Mouse (Mus musculus): ENCODE measurements around the gene Mllt3. TPM values are rescaled to one million over a fixed set of nuclear protein-coding genes. Genes with fewer than 3 reads are reported as not detected.

The Mllt3 gene
- polyA plus RNA-seq, 1 experiment = 15.7 TPM

- Histone ChIP-seq H3ac (ENCODE audit: control insufficient read depth, insufficient read length) (no peak overlapping the region), H3K79me2 (ENCODE audit: control insufficient read depth, insufficient read depth) (no peaks in the 10 kb centered on the region), H3K27me3 (ENCODE audit: control insufficient read depth, insufficient read depth, insufficient read length) (no peaks in the 10 kb centered on the region), H3K4me2 (ENCODE audit: low read depth) (no peak overlapping the region), H3K36me3 (ENCODE audit: control insufficient read depth, insufficient read depth) (no peaks in the 10 kb centered on the region), H3K4me3 (no peak overlapping the region)
- TF ChIP-seq POLR2A (IDR thresholded peaks at IDR 0.05; ENCODE audit: insufficient read length, low read depth) (no peak), MYOG (IDR thresholded peaks at IDR 0.05; ENCODE audit: control insufficient read depth in 1 of 3, insufficient read depth in 1 of 3, insufficient read length in 2 of 3, low read depth in 2 of 3) (no peak), MYOD1 (IDR thresholded peaks at IDR 0.05; ENCODE audit: control insufficient read depth in 1 of 3, insufficient read length in 2 of 3, low read depth in 2 of 3) (no peak), TCF3 (IDR thresholded peaks at IDR 0.05; ENCODE audit: insufficient read length, low read depth) (no peak)
These were observed 210.0 kb downstream of the Mllt3 start for GRCm38 (mm10) chr4:87823191-87823590.

DNA sequence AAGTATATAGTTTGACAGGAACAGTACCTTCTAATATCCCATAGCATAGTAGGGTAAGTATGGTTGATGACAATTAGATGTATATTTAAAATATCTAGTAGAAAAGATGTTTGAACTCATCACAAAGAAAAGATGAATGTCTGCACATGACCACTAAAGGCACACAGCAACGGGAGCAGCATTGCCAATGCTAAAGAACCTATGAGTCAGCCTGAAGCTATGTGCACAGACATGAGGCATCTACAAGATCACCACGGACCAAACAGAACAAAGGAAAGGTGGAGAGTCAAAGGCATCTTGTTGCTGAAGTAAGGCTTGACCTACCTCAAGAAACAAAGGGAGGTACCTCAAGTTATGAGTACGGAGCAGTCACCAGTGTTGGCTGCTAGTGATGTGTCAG is 212.3 kb downstream of the Mllt3 start:
- H3K36me3 ChIP-seq (ENCODE audit: control insufficient read depth, insufficient read depth) = no peaks in the 10 kb centered on the region
- no peaks in the 10 kb centered on the region for H3K27me3 ChIP-seq (ENCODE audit: control insufficient read depth, insufficient read depth, insufficient read length)
- H3K4me3 ChIP-seq = no peak overlapping the region
- H3ac ChIP-seq (ENCODE audit: control insufficient read depth, insufficient read length) = no peak overlapping the region
- TF ChIP-seq REST (IDR thresholded peaks at IDR 0.05; ENCODE audit: insufficient read depth, insufficient read length) (no peak), E2F4 (IDR thresholded peaks at IDR 0.05; ENCODE audit: insufficient read depth) (no peak), POLR2A (IDR thresholded peaks at IDR 0.05; ENCODE audit: insufficient read length, low read depth) (no peak)
- no peaks in the 10 kb centered on the region for H3K79me2 ChIP-seq (ENCODE audit: control insufficient read depth, insufficient read depth)
- H3K4me2 ChIP-seq (ENCODE audit: low read depth) = no peak overlapping the region

- H3K4me3 ChIP-seq = no peak overlapping the region
- no peak overlapping the region for H3K4me2 ChIP-seq (ENCODE audit: low read depth)
- no peak overlapping the region for H3ac ChIP-seq (ENCODE audit: control insufficient read depth, insufficient read length)
- TF ChIP-seq POLR2A (IDR thresholded peaks at IDR 0.05; ENCODE audit: insufficient read length, low read depth) = no peak
- TF ChIP-seq MYOG (IDR thresholded peaks at IDR 0.05; ENCODE audit: control insufficient read depth in 1 of 3, insufficient read depth in 1 of 3, insufficient read length in 2 of 3, low read depth in 2 of 3) = no peak
- TF ChIP-seq TCF3 (IDR thresholded peaks at IDR 0.05; ENCODE audit: insufficient read length, low read depth) = no peak
- TF ChIP-seq MYOD1 (IDR thresholded peaks at IDR 0.05; ENCODE audit: control insufficient read depth in 1 of 3, insufficient read length in 2 of 3, low read depth in 2 of 3) = no peak
- no peak for TF ChIP-seq USF1 (IDR thresholded peaks at IDR 0.05; ENCODE audit: low read depth)
- TF ChIP-seq POLR2AphosphoS2 (IDR thresholded peaks at IDR 0.05; ENCODE audit: insufficient read length, low read depth) = no peak
- no peak for TF ChIP-seq CEBPB (IDR thresholded peaks at IDR 0.05; ENCODE audit: insufficient read depth, poor library complexity, severe bottlenecking)
- no peak for TF ChIP-seq MAX (IDR thresholded peaks at IDR 0.05; ENCODE audit: low read depth)
- no peak for TF ChIP-seq SRF (IDR thresholded peaks at IDR 0.05; ENCODE audit: control insufficient read depth, insufficient read length, low read depth)
- no peak for TF ChIP-seq E2F4 (IDR thresholded peaks at IDR 0.05; ENCODE audit: insufficient read depth)
- TF ChIP-seq REST (IDR thresholded peaks at IDR 0.05; ENCODE audit: insufficient read depth, insufficient read length) = no peak
- H3K79me2 ChIP-seq (ENCODE audit: control insufficient read depth, insufficient read depth) = no peaks in the 10 kb centered on the region
- no peaks in the 10 kb centered on the region for H3K27me3 ChIP-seq (ENCODE audit: control insufficient read depth, insufficient read depth, insufficient read length)
- no peaks in the 10 kb centered on the region for H3K36me3 ChIP-seq (ENCODE audit: control insufficient read depth, insufficient read depth)
These were observed 214.0 kb downstream of the Mllt3 start for GRCm38 (mm10) chr4:87819182-87819581.

DNA sequence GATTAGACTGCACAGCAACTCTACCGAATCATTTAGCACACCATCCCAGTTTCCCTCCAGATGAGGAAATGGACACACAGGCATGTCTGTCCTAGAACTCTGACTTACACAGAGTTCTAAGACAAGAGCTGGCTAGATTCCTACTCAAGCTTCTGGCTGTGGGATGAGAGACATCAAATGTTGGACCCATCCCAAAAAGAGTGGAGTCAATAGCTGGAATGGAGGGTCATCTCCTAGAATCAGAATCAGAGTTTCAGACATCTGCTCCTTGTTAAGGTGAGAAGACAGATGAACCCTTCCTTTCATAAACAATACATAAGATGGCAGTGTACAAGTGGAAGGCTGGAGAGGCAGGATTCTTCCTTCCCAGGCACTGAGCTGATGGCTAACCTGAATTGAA is 214.9 kb downstream of the Mllt3 start:
- no peak overlapping the region for H3ac ChIP-seq (ENCODE audit: control insufficient read depth, insufficient read length)
- H3K4me2 ChIP-seq (ENCODE audit: low read depth) = no peak overlapping the region
- no peaks in the 10 kb centered on the region for H3K36me3 ChIP-seq (ENCODE audit: control insufficient read depth, insufficient read depth)
- H3K27me3 ChIP-seq (ENCODE audit: control insufficient read depth, insufficient read depth, insufficient read length) = no peaks in the 10 kb centered on the region
- TF ChIP-seq POLR2AphosphoS2 (IDR thresholded peaks at IDR 0.05; ENCODE audit: insufficient read length, low read depth) = no peak
- TF ChIP-seq USF1 (IDR thresholded peaks at IDR 0.05; ENCODE audit: low read depth) = no peak
- TF ChIP-seq MAX (IDR thresholded peaks at IDR 0.05; ENCODE audit: low read depth) = no peak
- TF ChIP-seq CEBPB (IDR thresholded peaks at IDR 0.05; ENCODE audit: insufficient read depth, poor library complexity, severe bottlenecking) = no peak
- no peak for TF ChIP-seq MYOG (IDR thresholded peaks at IDR 0.05; ENCODE audit: control insufficient read depth in 1 of 3, insufficient read depth in 1 of 3, insufficient read length in 2 of 3, low read depth in 2 of 3)
- no peak for TF ChIP-seq REST (IDR thresholded peaks at IDR 0.05; ENCODE audit: insufficient read depth, insufficient read length)
- no peak for TF ChIP-seq TCF12 (IDR thresholded peaks at IDR 0.05; ENCODE audit: insufficient read depth, poor library complexity, severe bottlenecking)
- no peak for TF ChIP-seq SRF (IDR thresholded peaks at IDR 0.05; ENCODE audit: control insufficient read depth, insufficient read length, low read depth)
- TF ChIP-seq E2F4 (IDR thresholded peaks at IDR 0.05; ENCODE audit: insufficient read depth) = no peak
- TF ChIP-seq POLR2A (IDR thresholded peaks at IDR 0.05; ENCODE audit: insufficient read length, low read depth) = no peak
- no peak for TF ChIP-seq MYOD1 (IDR thresholded peaks at IDR 0.05; ENCODE audit: control insufficient read depth in 1 of 3, insufficient read length in 2 of 3, low read depth in 2 of 3)
- no peak for TF ChIP-seq TCF3 (IDR thresholded peaks at IDR 0.05; ENCODE audit: insufficient read length, low read depth)
- no peaks in the 10 kb centered on the region for H3K79me2 ChIP-seq (ENCODE audit: control insufficient read depth, insufficient read depth)
- no peak overlapping the region for H3K4me3 ChIP-seq

GRCm38 (mm10) chr4:87815465-87816108 is 217.6 kb downstream of the Mllt3 start:
- H3K4me3 ChIP-seq = no peak overlapping the region
- no peak overlapping the region for H3K4me2 ChIP-seq (ENCODE audit: low read depth)
- no peaks in the 10 kb centered on the region for H3K27me3 ChIP-seq (ENCODE audit: control insufficient read depth, insufficient read depth, insufficient read length)
- no peaks in the 10 kb centered on the region for H3K36me3 ChIP-seq (ENCODE audit: control insufficient read depth, insufficient read depth)
- TF ChIP-seq MYOD1 (IDR thresholded peaks at IDR 0.05; ENCODE audit: control insufficient read depth in 1 of 3, insufficient read length in 2 of 3, low read depth in 2 of 3) (no peak), SRF (IDR thresholded peaks at IDR 0.05; ENCODE audit: control insufficient read depth, insufficient read length, low read depth) (no peak), MAX (IDR thresholded peaks at IDR 0.05; ENCODE audit: low read depth) (no peak), USF1 (IDR thresholded peaks at IDR 0.05; ENCODE audit: low read depth) (no peak), POLR2A (IDR thresholded peaks at IDR 0.05; ENCODE audit: insufficient read length, low read depth) (no peak), POLR2AphosphoS2 (IDR thresholded peaks at IDR 0.05; ENCODE audit: insufficient read length, low read depth) (no peak)
- H3K79me2 ChIP-seq (ENCODE audit: control insufficient read depth, insufficient read depth) = no peaks in the 10 kb centered on the region
- H3ac ChIP-seq (ENCODE audit: control insufficient read depth, insufficient read length) = no peak overlapping the region
